Mouse (Mus musculus): Measurements from ENCODE around the gene Gata5.
A peak's percentile ranks its signal among the peaks of the same experiment; 100 is the strongest.

Gata5 gene

DNA sequence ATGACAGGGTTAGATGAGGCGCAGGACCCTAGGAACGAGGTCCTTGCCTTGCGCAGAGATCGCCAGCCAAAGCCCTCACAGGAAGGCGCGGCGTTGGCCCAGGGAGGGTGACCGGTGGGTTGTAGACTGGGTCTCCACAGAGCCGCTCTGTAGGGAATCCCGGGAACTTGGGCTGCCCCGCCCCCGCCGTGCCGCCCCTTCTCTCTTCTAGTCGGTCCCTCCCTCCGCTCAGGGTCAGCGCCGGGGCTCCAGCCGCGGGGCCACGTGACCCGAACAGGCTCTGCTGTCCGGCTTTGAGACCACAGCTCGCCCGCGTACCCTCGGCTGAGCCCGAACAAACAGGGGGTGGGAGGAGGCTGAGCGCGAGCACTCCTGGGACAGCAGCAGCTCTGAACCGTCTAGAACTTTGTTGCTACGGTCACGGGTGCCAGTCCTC is at the start of gene Gata5:
Gene Gata5 (minus strand): TSS at position 149 of the 436 bp plus-strand sequence.
- no peak for DNase-seq

- DNase-seq, result no peak
Measured at GRCm38 (mm10) chr2:180376730-180377129, 42.2 kb upstream of the Gata5 start.

DNA sequence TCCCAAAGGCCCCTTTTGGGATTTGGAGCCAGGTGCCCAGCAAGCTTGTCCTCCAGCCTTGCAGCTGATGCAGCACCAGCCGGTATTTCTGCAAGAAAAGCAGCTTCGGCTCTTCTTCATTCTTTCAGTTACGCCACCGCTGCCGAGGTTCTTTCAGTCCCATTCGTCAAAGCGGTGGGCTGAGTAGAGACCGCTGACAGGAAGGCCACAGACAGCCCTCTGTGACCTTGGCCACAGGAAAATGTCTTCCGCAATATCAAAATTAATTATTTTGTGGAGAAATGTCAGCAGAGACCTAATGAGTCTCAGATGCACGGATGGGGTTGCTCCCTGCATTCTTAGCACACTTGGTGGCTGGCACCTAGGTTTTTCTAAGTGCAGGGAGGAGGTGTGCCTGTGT is 38.8 kb upstream of the Gata5 start:
- no peak for DNase-seq

GRCm38 (mm10) chr2:180368359-180368758 is 33.9 kb upstream of the Gata5 start:
- DNase-seq, result no peak

- DNase-seq, result no peak
Measured at GRCm38 (mm10) chr2:180367350-180367749, 32.9 kb upstream of the Gata5 start.

- no peak for DNase-seq
Measured at GRCm38 (mm10) chr2:180363434-180363720, 28.9 kb upstream of the Gata5 start.

- no peak for DNase-seq
Measured at GRCm38 (mm10) chr2:180362585-180363433, 28.3 kb upstream of the Gata5 start.

DNA sequence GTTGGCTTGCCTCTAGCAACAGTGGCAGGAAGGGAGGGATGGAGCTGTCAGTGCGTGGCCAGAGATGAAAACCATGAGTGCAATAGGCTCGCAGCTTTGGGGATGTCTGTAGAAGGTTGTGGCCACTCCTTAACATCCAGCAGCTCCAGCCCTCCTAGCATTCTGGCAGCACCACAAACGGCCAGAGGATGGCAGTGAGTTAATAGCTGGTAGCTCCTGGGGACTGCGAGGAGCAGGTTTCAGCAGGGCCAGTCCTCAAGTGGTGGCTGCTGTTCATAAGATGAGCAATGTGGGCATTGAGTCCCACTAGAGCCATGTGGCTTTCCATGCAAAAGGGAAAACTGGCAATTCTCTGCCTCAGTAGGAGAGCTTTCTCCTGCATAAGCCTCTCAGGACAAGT is 24.6 kb upstream of the Gata5 start:
- DNase-seq, result no peak

- peak; percentile 57 for DNase-seq
Measured at GRCm38 (mm10) chr2:180353338-180353737, 18.8 kb upstream of the Gata5 start.

DNA sequence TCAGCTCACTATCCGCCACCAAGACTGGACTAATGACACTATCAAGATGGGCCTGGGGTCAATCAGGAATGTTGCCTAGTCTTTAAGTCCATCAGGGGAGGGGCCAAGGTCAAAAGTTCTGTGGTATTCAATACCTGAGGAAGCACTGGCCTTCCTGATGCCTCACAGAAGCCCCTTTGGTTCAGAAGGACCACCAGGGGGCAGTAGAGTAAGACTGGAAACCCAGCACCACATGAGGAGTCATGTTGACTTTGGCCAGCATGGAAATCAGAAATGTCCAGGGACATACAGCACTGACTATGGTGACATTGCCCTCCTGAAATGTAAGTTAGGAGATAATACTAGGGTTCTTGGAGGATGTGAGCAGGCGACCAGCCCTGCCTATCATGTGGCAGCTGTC is 16.2 kb upstream of the Gata5 start:
- DNase-seq, result no peak

DNA sequence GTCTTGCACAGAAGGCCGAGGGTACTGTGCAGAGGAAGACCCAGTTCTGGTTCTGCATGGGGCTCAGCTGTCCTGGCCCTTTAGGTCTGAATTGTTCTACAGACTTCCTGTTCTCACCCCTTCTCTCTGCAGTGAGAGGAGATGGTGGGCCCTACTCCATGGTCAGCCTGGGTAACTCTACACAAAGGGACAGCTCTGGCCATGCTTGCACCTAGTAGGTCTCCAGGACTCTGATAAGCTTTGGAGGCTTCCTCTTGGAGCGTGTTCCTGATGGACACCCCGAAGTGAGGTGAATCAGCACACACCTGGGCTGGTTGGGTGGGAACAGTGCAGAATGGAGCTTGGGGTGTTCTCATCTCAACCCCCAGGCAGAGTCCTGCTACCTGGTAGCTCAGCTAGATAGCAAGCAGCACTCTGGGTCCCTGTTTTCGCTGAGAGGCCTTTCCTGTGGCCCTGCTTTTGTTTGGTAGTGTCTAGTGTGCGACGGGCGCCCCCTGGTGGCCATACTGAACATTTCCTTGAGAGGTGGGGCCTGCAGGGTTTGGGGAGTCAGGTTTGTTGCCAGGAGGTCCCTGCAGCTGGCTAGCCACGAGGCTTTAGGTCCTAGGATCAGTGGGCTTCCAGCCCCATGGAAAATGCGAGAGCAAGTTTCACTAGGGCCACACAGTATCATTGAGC is 12.5 kb upstream of the Gata5 start:
- peak; percentile 61 for DNase-seq

DNA sequence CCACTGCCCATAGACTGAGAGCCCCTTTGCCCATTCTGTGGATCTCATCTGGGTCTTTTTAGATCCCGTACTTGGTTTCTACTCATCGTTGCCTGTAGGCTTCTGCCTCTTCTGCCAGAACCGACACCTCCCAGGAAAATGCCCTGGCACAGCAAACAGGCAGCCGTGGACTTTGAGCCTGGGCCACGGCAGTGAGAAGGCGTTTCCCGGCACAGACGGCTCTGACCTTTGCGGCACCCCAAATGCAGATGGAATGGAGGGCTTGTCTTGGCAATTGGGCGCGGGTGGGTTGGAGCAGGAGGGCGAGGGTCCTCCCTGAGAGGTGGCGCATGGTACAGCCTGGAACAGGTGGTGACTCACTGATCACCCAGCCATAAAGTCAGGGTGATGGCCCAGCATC is 8.6 kb upstream of the Gata5 start:
- DNase-seq, result no peak

GRCm38 (mm10) chr2:180342189-180342588 is 7.7 kb upstream of the Gata5 start:
- DNase-seq, result no peak

GRCm38 (mm10) chr2:180341229-180341628 is 6.7 kb upstream of the Gata5 start:
- no peak for DNase-seq

DNA sequence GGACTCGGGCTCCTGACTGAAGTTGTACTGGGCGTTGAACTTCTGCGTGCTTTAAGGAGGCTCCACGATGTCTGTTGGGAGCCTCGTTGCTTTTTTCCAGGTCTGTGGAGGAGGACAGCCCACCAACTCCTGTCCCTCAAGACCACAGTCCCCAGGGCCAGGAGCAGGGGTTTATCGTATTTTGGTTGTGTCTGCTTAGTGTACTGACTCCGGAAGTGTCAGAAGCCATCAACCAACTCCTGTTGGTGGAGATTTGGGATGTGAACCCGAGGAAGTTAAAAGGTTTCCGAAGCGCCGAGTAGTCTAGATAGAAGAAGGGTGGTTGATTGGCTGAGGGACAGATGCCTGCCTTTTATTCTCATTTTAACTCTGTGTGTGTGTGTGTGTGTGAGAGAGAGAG is 5.4 kb upstream of the Gata5 start:
- no peak for DNase-seq

- no peak for DNase-seq
Measured at GRCm38 (mm10) chr2:180333778-180334550, 535 bp downstream of the Gata5 start.

DNA sequence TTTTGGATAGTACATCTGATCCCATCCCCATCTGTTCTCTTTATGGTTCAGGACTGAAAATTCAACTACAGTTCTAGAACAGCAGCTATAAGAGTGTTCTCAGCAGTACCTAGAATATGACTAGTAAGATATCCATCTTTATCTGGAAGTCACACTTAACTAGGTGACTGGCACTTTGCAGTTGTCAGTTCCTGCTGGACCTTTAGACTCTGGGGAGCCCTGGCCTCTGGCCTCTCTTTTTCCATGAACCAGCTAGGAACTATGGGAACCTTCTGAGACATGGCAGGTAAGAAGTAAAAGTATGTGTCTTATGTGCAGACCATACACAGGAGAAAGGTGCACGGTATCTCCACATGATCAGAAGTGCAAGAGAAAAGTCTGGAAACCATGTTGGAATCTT is 5.0 kb downstream of the Gata5 start:
- no peak for DNase-seq

GRCm38 (mm10) chr2:180322674-180323355 is 11.7 kb downstream of the Gata5 start:
- DNase-seq, result no peak

DNA sequence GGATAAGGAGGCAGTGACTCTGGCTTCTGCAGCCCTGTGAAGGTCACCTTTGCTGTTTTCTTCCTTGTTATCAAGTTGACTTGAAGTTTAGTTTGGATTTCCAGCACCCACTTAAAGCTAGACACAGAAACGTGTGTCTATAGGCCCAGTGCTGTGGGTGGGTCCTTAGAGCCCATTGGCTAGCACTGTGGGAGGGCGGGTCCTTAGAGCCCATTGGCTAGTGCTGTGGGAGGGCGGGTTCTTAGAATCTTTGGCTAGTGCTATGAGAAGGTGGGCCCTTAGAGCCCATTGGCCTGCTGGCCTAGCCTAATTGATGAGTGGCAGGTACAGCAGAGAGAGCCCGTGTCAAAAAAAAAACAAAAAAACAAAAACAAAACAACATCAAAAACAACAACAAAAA is 14.3 kb downstream of the Gata5 start:
- no peak for DNase-seq

DNA sequence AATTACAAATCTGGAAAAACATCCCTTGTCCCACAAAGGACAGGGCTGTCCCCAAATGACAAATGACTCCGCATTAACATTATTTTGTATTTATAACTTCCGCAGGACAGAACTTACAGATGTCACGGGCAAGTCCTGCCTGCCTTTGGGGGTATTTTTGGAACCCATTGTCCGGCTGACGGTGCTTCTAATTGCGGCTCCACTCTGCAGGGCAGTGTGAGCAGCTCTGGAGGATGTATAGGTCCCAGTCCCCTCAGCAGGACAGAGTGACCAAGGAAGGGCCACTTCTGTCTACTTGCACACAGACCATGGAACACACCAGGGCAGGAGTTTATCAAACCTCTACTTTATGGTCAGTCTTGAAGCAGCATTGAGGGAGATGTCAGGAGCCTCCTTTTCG is 16.9 kb downstream of the Gata5 start:
- no peak for DNase-seq

- DNase-seq, result no peak
Measured at GRCm38 (mm10) chr2:180314292-180314691, 20.2 kb downstream of the Gata5 start.

GRCm38 (mm10) chr2:180311147-180311546 is 23.4 kb downstream of the Gata5 start:
- no peak for DNase-seq

DNA sequence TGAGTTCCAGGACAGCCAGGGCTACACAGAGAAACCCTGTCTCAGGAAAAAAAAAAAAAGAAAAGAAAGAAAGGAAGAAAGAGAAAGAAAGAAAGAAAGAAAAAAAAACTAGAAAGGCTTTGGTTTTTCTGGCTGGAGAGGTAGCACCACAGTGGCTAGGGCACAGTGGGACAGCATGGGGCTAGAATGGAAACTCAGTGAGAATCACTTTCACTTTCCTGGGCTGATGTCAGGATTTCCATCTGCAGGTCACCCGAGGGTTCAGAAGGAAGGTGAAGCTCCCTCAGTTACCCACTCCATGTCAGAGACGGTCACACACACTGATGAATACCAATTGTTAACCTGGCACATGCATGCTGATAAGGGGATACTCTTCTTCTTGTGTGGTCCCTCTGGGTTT is 26.8 kb downstream of the Gata5 start:
- DNase-seq, result no peak
